Mouse (Mus musculus): ENCODE results near the gene Snx6.
"Not testable (repeated sequence)": the region's sequence is repeated elsewhere in the genome, so short reads cannot be mapped to it uniquely, and the experiment has no call there.

Snx6 gene

DNA sequence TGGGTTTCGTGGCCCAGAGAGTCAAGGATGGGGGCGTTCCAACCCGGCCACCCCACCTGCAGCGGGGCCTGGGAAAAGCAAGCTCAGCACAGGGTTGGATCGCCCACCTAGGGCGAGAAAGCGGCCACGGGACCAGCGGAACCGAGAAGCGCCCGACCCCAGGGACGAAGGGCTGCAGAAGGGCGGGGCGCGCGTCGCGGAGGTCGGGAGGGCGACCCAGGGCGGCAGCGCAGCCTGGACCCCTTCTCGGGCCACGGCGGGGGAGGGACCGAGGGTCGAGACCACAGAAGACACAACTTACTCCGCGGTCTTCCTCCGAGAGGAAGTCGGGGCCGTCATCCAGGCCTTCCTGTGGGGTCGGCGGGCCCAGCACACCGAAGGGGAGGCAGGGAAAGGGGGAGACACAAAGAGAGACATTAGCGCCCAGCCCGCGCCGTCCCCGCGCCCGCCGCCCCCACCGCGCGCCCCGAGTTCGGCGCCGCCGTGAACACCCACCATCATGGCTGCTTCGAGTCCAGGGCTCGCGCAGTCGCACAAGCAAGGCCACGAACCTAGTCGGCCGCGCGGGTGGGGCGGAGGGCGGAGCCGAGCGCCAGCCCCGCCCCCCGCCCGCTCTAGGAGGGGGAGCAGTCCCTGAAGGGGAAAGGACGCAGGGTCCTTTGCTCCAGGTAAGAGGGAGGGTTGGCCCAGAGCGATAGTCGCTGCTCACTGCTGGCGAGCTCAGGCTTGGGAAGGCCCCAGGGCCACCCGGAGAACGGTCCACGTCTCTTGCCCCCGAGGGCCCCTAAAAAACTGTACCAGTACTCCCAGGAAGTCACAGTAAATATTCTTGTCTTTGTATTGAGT is at the start of gene Snx6:
Gene Snx6, minus strand, starts transcription at position 551 of the 846 bp plus-strand sequence.
- peak; percentile 91 for DNase-seq

DNA sequence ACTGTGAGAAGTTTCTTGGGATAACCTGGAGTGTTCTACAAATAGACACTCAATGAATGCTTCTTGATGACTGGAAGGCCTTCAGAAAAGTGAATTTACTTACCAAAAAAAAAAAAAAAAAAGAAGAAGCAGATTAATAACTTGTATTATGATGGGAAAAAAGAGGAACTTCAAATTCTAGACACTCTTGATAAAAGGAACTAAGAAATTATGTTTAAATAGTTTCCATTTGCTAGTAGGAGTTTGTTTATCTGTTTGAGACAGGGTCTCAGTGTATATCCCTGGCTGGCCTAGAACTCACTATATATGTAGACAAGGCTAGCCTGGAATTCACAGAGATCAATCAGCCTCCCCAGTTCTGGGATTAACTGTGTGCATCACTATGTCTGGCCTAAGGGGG is 48.9 kb upstream of the Snx6 start:
- DNase-seq = no peak

DNA sequence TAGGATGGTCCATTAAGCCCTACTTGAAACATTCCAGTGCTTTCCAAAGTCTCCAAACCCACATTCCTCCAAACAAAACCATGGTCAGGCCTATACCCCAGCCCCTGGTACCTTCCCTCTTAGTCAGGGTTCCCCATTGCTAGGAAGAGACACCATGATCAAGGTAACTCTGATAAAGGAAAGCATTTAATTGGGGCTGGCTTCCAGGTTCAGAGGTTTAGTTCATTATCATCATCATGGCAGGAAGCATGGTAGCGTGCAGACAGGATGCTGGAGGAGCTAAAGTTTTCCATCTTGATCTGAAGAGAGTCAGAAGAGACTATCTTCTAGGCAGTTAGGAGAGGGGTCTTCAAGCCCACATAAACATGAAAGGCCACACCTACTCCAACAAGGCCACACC is 46.1 kb upstream of the Snx6 start:
- DNase-seq = no peak

DNA sequence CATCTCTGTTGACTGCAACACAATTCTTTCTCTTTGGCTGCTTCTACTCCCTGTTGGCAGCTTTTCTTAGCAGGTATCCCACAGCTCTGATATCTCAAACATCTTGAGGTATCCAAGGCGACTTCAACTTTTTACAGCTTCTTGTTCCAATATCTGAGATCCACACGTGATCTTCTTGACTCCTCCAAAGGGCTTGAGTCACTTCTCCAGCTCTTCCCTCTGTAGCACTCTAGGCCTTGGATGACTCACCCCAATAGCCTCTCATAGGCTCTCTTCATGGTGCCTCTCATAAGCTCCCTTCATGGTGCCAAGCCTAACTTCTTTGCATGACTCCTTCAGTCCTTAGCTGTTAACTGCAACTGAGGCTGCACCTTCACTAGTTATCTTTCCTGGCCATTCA is 44.3 kb upstream of the Snx6 start:
- no peak for DNase-seq

DNA sequence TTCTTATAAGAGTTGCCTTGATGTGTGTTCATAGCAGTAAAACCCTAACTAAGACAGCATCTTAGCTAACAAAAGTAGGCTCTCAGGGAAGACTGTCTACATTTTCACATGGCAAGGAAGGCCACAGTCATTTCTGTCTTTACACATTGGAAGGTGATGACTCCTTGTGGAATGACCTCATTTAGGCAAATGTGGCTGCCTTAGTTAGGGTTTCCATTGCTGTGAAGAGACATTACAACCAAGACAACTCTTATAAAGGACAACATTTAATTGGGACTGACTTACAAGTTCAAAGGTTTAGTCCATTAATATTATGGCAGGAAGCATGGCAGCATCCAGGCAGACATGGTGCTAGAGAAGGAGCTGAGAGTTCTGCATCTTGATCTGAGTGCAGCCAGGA is 43.4 kb upstream of the Snx6 start:
- no peak for DNase-seq

DNA sequence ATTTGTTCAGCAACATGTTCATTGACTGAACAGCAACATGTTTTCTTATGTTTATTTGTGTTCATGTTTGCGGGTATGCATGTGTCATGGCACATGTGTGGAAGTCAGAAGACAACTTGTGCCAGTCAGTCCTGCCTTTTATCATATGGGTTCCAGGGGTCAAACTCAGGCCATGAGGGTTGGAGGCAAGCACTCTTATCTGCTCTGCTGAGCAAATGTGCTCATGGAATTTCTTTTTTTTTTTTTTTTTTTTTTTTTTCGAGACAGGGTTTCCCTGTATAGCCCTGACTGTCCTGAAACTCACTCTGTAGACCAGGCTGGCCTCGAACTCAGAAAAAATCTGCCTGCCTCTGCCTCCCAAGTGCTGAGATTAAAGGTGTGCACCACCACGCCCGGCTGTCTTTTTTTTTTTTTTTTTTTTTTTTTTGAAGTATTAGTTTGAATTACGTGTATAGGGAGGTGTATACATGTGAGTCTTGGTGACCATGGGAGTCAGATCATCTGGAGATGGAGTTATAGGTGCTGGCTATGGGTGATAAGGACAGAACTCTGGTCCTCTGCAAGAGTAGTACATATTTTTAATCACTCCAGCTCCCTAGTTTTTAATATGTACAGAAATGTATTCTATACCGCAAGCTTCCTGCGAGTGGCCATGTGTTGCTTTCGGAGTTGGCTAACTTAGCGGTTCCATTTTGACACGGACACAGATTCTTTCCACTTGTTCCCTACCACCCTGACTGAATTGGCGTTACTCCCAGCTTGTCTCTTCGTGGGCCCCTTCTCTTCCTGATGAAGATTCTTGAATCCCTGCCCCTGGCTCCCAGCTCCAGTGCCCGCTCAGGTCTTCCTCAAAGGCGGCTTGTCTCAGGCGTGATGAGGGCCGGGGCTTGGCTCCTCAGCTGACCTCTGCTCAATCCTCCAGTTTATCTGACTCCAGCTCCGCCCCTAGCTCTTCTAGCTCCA is 40.4 kb upstream of the Snx6 start:
- DNase-seq = no peak

DNA sequence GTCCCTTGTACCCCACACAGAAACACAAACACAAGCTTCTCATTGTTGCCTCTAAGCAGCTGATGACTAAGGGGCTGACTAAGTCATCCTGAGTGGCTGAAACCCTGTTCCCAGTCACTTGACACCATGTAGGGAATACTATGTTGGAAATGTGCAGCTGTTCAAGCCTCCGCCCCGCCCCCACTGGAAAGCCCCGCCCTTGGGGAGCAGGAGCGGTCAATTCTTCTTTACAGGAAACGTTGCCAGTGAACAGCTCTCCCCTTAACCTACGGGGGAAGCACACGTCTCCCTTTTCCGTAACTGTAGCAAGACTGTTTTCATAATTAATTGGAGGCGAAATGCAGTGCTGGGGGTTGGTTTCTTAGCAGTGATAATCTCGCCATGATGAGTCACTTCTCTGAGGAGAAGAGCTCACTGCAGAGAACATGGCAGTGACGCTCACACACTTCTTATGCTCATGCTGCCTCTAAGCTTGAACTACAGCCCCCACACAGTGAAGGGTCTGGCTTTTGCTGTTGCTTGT is 39.5 kb upstream of the Snx6 start:
- peak; percentile 68 for DNase-seq

DNA sequence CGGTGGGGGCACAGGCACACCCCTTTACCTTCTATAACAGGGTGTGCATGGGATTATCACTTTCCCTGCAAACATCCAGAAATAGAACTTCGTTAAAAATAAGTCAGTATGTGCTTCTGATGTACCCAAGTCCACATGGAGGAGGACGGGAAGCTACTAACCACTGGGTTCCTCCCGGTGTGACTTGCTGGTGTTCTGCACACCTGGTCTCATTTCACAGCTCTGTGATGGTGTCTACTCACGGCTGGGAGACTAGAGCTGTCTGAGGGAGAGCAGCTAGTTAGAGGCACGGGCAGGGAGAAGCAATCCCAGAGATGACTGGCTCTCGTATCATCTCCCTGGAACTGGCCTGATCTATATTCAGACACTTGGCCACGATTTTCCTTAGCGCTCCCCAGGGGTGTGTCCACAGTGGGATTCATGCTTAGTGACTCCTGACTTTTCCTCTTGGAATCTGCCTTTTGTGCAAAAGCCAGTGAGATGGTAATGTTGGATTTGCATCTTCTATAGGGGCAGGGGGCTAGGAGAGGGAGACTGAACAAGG is 38.4 kb upstream of the Snx6 start:
- DNase-seq = peak; percentile 24

DNA sequence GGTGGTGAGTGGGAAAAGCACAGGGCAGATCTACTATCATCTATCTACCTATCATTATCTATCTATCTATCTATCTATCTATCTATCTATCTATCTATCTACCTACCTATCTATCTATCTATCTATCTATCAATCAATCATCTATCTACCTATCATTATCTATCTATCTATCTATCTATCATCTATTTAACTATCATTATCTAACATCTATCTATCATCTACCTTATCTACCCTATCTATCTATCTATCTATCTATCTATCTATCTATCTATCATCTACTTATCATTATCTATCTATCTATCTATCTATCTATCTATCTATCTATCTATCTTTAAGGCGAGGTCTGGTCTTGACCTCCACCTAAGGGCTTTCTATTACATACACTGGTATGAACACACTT is 36.4 kb upstream of the Snx6 start:
- DNase-seq = not testable (repeated sequence)

DNA sequence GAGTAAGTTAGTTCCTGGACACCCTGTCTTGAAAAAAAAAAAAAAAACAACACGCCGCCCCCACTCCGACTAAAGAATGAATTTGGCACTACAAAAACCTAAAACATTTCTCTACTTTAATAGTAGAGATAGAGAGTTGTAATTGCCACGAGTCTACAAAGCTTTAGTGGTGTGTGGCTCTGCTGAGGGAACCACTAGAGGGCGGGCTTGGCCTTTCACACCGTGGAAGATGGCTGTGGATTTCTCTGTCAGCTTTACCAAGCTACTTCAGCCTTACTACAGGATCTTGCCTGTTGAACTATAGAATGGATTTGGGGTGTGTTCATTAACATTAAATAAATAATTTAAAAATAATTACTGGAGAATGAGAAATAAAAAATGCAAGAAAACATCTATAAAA is 35.1 kb upstream of the Snx6 start:
- peak; percentile 90 for DNase-seq

DNA sequence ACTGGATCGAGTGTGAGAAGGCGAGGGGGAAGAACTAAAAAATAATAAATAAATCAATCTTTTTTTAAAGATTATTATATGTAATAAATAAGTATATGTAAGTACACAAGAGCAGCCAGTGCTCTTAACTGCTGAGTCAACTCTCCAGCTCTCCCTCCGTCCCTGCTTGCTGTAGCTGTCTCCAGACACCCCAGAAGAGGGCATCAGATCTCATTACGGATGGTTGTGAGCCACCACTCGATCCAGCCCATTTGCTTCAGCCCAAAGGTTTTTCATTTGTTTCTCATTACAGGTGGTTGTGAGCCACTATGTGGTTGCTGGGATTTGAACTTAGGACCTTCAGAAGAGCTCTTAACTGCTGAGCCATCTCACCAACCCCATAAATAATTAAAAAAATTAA is 34.4 kb upstream of the Snx6 start:
- no peak for DNase-seq

DNA sequence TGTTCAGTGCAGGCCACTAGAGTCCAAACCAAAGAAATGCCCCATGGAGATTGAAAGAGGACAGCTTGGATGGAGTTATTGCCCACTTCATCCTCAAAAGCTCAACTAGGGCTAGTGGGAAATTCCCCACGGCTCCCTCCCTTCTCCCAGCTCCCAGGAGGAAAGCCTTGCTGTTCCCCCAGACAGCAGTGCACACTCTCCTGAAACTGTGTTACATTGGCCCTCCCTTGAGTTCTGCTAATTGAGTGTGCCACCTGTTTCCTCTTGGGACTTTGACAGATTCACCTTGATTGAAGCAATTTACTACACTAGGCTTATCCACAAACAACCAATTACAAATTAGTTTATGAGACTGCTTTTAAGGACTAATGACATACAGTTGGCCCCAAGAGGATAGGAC is 32.5 kb upstream of the Snx6 start:
- no peak for DNase-seq

DNA sequence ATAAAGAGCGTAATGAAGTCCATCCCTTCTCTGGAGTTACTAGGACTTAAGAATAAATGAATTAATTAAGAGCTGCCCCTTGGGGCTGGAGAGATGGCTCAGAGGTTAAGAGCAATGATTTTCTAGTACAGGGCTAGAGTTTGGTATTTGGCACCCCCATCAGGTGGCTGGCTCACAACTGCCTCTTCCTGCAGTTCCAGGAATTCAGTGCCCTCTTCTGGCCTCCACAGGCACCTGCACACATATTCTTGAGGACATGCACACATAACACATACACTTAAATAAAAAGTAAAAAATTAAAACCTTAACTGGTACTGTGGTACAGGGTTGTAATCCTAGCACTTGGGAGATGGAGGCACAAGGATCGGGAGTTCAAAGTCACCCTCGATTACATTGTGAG is 29.7 kb upstream of the Snx6 start:
- DNase-seq = no peak

DNA sequence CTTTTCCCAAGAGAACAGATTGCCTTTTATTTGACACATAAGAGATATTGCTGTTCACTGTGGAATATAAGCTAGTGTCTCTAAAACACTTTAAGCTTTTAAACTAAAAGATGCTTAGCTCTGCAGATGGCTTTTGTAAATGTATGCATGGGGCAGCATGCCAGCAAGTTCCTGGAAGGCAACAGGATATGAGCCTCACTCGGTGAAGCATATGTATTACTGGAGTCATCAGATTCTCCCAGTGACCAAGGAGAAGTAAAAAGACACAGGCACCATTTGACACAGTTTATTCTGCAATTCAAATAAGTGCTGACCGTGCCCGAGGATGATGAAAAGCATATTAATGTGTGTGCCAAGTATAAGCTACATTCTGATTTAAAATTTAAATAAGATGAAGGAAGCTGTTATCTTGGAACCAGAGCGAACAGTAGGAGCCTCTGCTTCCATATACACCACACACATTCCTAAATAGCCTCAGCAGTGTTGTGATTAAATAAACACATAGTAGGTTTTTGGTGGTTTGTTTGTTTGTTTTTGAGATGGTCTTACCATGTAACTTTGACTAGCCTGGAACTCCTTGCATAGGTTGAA is 27.4 kb upstream of the Snx6 start:
- no peak for DNase-seq

DNA sequence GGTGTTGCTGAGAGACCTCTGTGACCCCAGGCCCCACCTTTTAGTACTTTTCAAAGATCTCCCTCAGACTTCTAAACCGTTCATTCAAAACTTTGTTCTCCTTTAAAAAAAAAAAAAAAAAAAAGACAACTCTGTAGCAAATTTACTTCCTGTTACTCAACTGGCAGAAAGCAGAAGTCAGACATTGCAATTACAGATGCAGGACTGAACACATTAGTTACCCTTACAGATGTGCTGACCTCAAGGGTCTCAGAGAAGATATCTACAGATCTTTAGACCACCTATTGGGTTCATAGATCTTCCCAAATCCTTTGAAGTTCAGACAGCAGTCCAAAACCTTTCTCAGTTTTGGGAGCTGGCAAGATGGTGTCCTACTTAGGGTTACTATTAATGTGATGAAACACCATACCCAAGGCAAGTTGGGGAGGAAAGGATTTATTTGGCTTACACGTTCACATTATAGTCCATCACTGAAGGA is 25.2 kb upstream of the Snx6 start:
- no peak for DNase-seq

DNA sequence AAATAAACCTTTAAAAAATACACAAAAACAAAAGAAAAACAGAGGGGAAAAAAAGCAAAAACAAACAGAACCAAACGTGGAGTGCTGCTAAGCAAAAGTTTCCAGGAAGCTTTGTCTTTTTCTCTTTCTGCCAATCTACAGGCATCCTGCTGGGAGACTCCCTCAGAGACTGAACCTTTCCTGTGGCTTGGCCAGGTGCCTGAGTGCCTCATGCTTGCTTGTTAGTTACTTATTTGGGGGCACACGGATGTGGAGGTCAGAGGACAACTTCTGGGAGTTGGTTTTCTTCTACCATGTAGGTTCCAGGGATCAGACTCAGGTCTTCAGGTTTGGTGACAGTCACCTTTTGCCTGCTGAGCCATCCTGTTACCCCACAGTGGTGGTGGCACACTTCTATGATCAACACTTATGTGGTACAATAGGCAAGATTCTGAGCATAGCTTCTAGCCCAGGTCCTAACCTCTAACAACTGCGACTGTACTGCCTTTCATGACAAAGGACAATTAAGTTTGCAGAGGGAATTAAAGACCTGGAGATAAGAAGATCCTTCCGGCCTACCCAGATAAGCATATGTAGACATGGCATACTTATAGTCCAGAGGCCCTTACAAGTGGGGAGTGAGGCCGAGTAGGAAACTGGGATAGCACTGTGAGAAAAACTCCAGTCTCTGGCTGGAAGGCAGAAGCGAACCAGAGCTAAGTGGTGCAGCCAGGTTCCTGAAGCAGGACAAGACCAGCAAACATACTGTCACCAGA is 23.9 kb upstream of the Snx6 start:
- no peak for DNase-seq

DNA sequence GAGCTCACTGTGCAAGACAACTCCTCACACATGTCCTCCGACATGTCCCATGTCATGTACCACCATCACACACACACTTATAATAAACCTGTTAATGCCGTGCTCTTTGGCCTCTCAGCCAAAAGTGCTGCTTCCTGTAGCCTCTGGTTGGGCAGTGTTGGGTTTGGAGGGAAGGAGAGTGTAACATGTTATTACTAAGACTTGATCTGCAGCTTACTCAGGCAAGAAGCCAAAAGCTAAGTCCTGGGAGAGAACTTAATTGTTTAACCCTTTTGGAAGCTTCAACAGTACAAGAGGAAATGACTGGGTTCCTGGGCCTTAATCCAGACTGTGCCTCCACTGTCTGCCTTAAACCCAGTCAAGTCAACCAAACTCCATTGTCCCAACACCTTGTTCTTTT is 14.6 kb upstream of the Snx6 start:
- DNase-seq = no peak

DNA sequence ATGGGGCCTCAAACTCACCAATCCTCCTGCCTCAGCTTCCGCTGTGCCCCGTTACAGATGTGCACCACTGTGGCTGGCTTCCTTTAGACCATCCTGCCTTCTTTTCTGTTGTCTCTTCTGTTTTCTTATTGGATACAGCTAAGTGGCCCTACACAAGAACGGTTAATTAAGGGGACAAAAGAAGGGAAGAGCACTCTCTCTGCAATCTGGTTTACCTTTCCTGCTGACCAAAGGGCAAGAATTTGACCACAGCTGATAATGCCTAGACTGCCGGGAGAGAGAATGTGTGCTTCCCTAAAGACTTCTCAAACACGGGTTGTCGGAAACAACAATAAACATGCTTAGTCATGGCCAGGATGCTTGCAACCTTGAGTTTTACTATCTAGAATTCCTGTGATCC is 12.0 kb upstream of the Snx6 start:
- DNase-seq = no peak

DNA sequence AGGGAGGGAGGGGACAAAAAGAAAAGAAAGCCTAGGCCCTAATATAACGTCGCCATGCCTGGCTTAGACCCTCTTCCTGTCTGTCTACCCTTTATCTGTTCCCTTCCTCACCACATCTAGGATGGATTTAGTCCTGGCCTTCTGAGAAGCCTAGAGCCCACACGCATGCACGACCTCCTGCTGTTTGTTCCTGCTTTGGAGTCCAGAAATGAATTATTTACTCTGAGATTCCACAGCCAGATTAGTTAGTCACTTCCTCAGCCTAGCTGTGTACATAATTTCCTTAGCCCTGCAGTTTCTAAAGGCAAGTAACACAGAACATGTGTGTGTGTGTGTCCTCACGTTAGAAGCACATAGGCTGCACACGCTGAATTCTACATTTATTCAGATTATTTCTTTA is 10.6 kb upstream of the Snx6 start:
- no peak for DNase-seq

DNA sequence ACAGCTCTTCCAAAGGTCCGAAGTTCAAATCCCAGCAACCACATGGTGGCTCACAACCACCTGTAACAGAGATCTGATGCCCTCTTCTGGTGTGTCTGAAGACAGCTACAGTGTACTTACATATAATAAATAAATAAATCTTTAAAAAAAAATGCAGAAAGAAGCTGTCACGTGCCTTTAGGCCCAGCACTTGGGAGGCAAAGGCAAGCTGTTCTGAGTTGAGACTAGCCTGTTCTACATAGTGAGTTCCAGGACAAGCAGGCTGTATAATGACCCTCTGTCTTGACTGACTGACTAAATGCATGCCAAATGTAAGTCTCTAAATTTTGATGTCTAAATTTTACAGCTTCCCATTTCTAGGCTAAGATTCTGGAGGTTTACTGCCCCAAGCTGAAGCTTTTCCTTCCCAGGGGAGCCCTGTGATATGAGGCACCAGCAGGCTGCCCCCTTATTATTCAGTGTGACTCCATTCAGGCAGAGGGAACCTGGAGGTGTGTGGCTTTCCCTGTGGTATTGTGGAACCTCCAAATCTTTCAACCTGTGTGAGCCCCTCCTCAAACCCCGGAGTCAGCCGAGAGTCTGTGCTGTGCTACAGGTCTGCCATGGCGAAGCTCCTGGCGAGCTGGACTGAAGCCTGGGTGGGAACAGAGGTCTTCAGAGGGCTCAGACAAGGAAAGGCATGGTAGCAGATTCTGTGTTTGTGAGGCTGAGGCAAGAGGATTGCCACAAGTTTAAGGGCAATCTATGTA is 9.9 kb upstream of the Snx6 start:
- DNase-seq = no peak

DNA sequence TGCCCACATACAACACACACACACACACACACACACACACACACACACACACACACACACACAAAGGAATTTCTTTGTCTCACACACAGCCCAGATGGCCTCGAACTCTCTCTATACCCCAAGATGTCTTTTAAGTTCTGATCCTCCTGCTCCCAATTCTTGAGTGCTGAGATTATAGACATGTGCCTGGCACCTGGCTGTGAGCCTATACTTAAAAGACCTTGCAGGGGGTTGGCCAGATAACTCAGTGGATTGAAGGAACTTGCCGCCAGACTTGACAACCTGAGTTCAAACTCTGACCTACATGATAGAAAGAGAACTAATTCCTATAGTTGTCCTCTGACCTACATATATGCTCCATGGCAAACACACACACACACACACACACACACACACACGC is 8.0 kb upstream of the Snx6 start:
- no peak for DNase-seq

Measured in thymus, postnatal 4 days (tissue).